Mouse (Mus musculus): ENCODE data around the gene Dcpp2.
"Not testable (repeated sequence)": the region's sequence is repeated elsewhere in the genome, so short reads cannot be mapped to it uniquely, and the experiment has no call there.

The Dcpp2 gene

GRCm38 (mm10) chr17:23880576-23880975 is at the start of gene Dcpp2, which contains the start of gene Dcpp1:
TSS of gene Dcpp2 (plus strand) at chr17:23880880.
TSS of gene Dcpp1 (plus strand) at chr17:23880876.
- not testable (repeated sequence) for ATAC-seq (ENCODE audit: insufficient number of reproducible peaks, low FRiP score, low TSS enrichment)

- no peak for ATAC-seq (ENCODE audit: insufficient number of reproducible peaks, low FRiP score, low TSS enrichment)
These were observed 49.5 kb upstream of the Dcpp2 start for GRCm38 (mm10) chr17:23831201-23831600.

GRCm38 (mm10) chr17:23836006-23836575 is 44.6 kb upstream of the Dcpp2 start, which contains the start of gene Prss33:
TSS of gene Prss33 (minus strand) at chr17:23836056.
- no peak for ATAC-seq (ENCODE audit: insufficient number of reproducible peaks, low FRiP score, low TSS enrichment)

GRCm38 (mm10) chr17:23841145-23841544 is 39.5 kb upstream of the Dcpp2 start:
- ATAC-seq (ENCODE audit: insufficient number of reproducible peaks, low FRiP score, low TSS enrichment): no peak

GRCm38 (mm10) chr17:23843141-23843811 is 37.4 kb upstream of the Dcpp2 start:
- no peak; the same call in 1 of the 2 replicates for ATAC-seq (ENCODE audit: insufficient number of reproducible peaks, low FRiP score, low TSS enrichment)

GRCm38 (mm10) chr17:23843812-23844273 is 36.8 kb upstream of the Dcpp2 start, which contains the start of the genes Prss32 and Prss41:
TSS of gene Prss32 (plus strand) at chr17:23843855.
TSS of gene Prss41 (minus strand) at chr17:23844172.
- ATAC-seq (ENCODE audit: insufficient number of reproducible peaks, low FRiP score, low TSS enrichment): no peak

- ATAC-seq (ENCODE audit: insufficient number of reproducible peaks, low FRiP score, low TSS enrichment): no peak
These were observed 30.7 kb upstream of the Dcpp2 start for GRCm38 (mm10) chr17:23850028-23850427.

- no peak for ATAC-seq (ENCODE audit: insufficient number of reproducible peaks, low FRiP score, low TSS enrichment)
These were observed 29.6 kb upstream of the Dcpp2 start for GRCm38 (mm10) chr17:23850853-23851749.

GRCm38 (mm10) chr17:23853292-23853691 is 27.4 kb upstream of the Dcpp2 start:
- no peak for ATAC-seq (ENCODE audit: insufficient number of reproducible peaks, low FRiP score, low TSS enrichment)

GRCm38 (mm10) chr17:23854229-23854765 is 26.4 kb upstream of the Dcpp2 start:
- ATAC-seq (ENCODE audit: insufficient number of reproducible peaks, low FRiP score, low TSS enrichment): no peak

GRCm38 (mm10) chr17:23857193-23857592 is 23.5 kb upstream of the Dcpp2 start:
- ATAC-seq (ENCODE audit: insufficient number of reproducible peaks, low FRiP score, low TSS enrichment): no peak

- ATAC-seq (ENCODE audit: insufficient number of reproducible peaks, low FRiP score, low TSS enrichment): no peak
These were observed 22.8 kb upstream of the Dcpp2 start for GRCm38 (mm10) chr17:23857913-23858312.

- no peak for ATAC-seq (ENCODE audit: insufficient number of reproducible peaks, low FRiP score, low TSS enrichment)
These were observed 17.8 kb upstream of the Dcpp2 start for GRCm38 (mm10) chr17:23862926-23863325.

- no peak for ATAC-seq (ENCODE audit: insufficient number of reproducible peaks, low FRiP score, low TSS enrichment)
These were observed 12.9 kb upstream of the Dcpp2 start, which contains the start of gene Prss21 for GRCm38 (mm10) chr17:23867756-23868155. TSS of gene Prss21 (plus strand) at chr17:23868056.

- ATAC-seq (ENCODE audit: insufficient number of reproducible peaks, low FRiP score, low TSS enrichment): no peak
These were observed 12.2 kb upstream of the Dcpp2 start for GRCm38 (mm10) chr17:23868513-23868912.

GRCm38 (mm10) chr17:23873884-23874856 is 6.5 kb upstream of the Dcpp2 start:
- ATAC-seq (ENCODE audit: insufficient number of reproducible peaks, low FRiP score, low TSS enrichment): no peak

- ATAC-seq (ENCODE audit: insufficient number of reproducible peaks, low FRiP score, low TSS enrichment): no peak
These were observed 3.9 kb upstream of the Dcpp2 start for GRCm38 (mm10) chr17:23876741-23877140.

- ATAC-seq (ENCODE audit: insufficient number of reproducible peaks, low FRiP score, low TSS enrichment): no peak
These were observed 3.5 kb upstream of the Dcpp2 start for GRCm38 (mm10) chr17:23877166-23877565.

GRCm38 (mm10) chr17:23917158-23917557 is 36.5 kb downstream of the Dcpp2 start, which contains the start of gene Dcpp3:
TSS of gene Dcpp3 (plus strand) at chr17:23917458.
- ATAC-seq (ENCODE audit: insufficient number of reproducible peaks, low FRiP score, low TSS enrichment): not testable (repeated sequence)
